Mouse (Mus musculus) lung, postnatal 0 days (tissue): Measurements from ENCODE around the gene Olfr412.

ENCODE experiments used
- CTCF ChIP-seq: IDR thresholded peaks from 2 replicates; pipeline ENCODE4 v1.5.1; 2016; ENCODE audit warnings: antibody characterized with exemption, mild to moderate bottlenecking
- EP300 ChIP-seq: IDR thresholded peaks from 2 replicates; pipeline ENCODE4 v1.6.1; 2016; ENCODE audit warnings: antibody characterized with exemption, mild to moderate bottlenecking, control low read depth

DNA sequence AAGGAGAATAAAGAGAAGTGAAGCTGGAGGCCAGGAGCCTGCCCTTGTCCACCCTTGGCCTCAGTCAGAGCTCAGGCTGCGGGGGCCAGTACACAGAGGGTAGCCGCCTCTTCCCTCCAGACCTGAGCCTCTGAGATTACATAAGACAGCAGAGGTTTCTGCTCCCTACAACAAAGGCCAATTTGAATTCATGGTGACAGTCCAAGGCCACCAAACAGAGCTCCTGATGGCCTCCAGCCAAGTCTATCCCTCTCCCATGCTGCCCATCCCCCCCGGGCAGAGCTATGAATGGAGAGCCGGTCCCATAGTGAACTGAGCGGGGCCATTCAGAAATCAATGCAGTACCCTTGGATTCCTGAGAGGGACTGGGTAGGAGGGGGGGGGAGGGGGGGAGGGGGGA is 31.6 kb downstream of the Olfr412 start:
- no peak for TF ChIP-seq CTCF
- TF ChIP-seq EP300: no peak
